Mouse (Mus musculus) neural tube, embryonic 11.5 days (tissue): ENCODE measurements around the gene Dynll2. TPM values are rescaled to one million over a fixed set of nuclear protein-coding genes. Genes with fewer than 3 reads are reported as not detected.

Experiments
- ATAC-seq: fragments of 200-750 bp; cut with Nextera tagmentation; 2 replicates; pipeline ENCODE4 v1.8.0; 2017; ENCODE audit warnings: moderate number of reproducible peaks, mild to moderate bottlenecking, moderate TSS enrichment, moderate library complexity; ENCODE audit not compliant: insufficient read depth, low FRiP score, low TSS enrichment
- DNase-seq: peaks from one replicate; pipeline ENCODE4 v3.0.0-alpha.2; 2015; ENCODE audit warnings: low spot score
- H3K27ac ChIP-seq: fragments of 300-500 bp; sonication (generic); 2 replicates; pipeline ENCODE4 v1.5.1; 2014; ENCODE audit warnings: low read depth, mild to moderate bottlenecking, low read length
- H3K27me3 ChIP-seq: fragments of 300-500 bp; sonication (generic); 2 replicates; pipeline ENCODE4 v1.6.1; 2014; ENCODE audit warnings: mild to moderate bottlenecking, low read length, mixed read lengths; ENCODE audit not compliant: control insufficient read depth, insufficient read depth
- H3K36me3 ChIP-seq: fragments of 300-500 bp; sonication (generic); 2 replicates; pipeline ENCODE4 v1.6.1; 2014; ENCODE audit warnings: mild to moderate bottlenecking, low read length, moderate library complexity, mixed read lengths; ENCODE audit not compliant: control insufficient read depth, insufficient read depth
- H3K4me1 ChIP-seq: fragments of 300-500 bp; sonication (generic); 2 replicates; pipeline ENCODE4 v1.6.1; 2014; ENCODE audit warnings: low read length, mixed read lengths; ENCODE audit not compliant: control insufficient read depth, insufficient read depth
- H3K4me2 ChIP-seq: fragments of 300-500 bp; sonication (generic); 2 replicates; pipeline ENCODE4 v1.6.1; 2014; ENCODE audit warnings: low read depth, mild to moderate bottlenecking, moderate library complexity
- H3K4me3 ChIP-seq: fragments of 300-500 bp; sonication (generic); 2 replicates; pipeline ENCODE4 v1.5.1; 2014; ENCODE audit warnings: low read depth, low read length
- H3K9ac ChIP-seq: fragments of 300-500 bp; sonication (generic); 2 replicates; pipeline ENCODE4 v1.6.1; 2014; ENCODE audit warnings: mild to moderate bottlenecking, low read length
- H3K9me3 ChIP-seq: fragments of 300-500 bp; sonication (generic); 2 replicates; pipeline ENCODE4 v1.6.1; 2016; ENCODE audit warnings: low read length; ENCODE audit not compliant: control insufficient read depth
- WGBS: fragments of 180-500 bp; shearing (Covaris S2); extraction: QIAGEN DNeasy Blood & Tissue Kit; methylation state at CpG from one replicate; pipeline ENCODE4 v1.1.7; 2014; 5-methylcytosine and 5-hydroxymethylcytosine counted together
- polyA plus RNA-seq: library from polyadenylated mRNA; unstranded; fragments of >200 nt; fragmentation: Nextera tagmentation; extraction: Ambion mirVana; gene quantifications from 2 replicates; pipeline ENCODE4 v1.2.1, GENCODE M21; 2014

Gene Dynll2
- polyA plus RNA-seq, 1 experiment from 2014 or later = 22.9 TPM

- WGBS = 66% methylated on average over 3 of the region's 3 CpGs
- no peak for ATAC-seq
These were observed 22.0 kb downstream of the Dynll2 start for GRCm38 (mm10) chr11:87965293-87965692.

DNA sequence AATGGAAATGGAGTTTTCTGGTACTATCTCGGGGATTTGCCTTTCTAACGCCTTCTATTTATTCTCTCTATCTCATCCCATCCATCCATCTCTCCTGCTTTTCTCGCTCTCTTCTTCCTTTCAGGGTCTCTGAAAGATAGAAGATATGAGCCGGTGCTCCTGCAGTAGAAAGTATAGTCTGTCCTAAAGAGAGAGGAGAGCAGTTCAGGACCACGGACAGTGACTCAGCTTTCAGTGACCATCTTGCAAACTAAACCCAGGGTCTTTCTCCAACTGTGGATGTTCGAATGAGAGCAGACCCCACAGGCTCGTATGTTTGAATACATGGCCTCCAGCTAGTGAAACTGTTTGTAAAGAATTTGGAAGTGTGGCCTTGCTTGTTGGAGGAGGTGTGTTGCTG, 30.3 kb downstream of the Dynll2 start:
- 45% methylated on average over 7 of the region's 7 CpGs for WGBS
- no peaks in the 10 kb centered on the region for H3K4me1 ChIP-seq
- ATAC-seq = no peak
- no peaks in the 10 kb centered on the region for H3K9me3 ChIP-seq
- H3K27ac ChIP-seq = no peak overlapping the region
- H3K27me3 ChIP-seq = no peaks in the 10 kb centered on the region
- H3K4me2 ChIP-seq = no peak overlapping the region
- peak; percentile 35 for DNase-seq
- H3K36me3 ChIP-seq = no peaks in the 10 kb centered on the region
- no peak overlapping the region for H3K9ac ChIP-seq
- no peak overlapping the region for H3K4me3 ChIP-seq

More at GRCm38 (mm10) chr11:87965293-87965692, 22.0 kb downstream of the Dynll2 start:
- Histone ChIP-seq H3K4me2 (no peak overlapping the region), H3K4me1 (no peaks in the 10 kb centered on the region), H3K4me3 (no peak overlapping the region), H3K27me3 (no peaks in the 10 kb centered on the region), H3K36me3 (no peaks in the 10 kb centered on the region), H3K9me3 (no peaks in the 10 kb centered on the region), H3K9ac (no peak overlapping the region), H3K27ac (no peak overlapping the region)
- no peak for DNase-seq

- Histone ChIP-seq H3K4me1 (no peaks in the 10 kb centered on the region), H3K27me3 (no peaks in the 10 kb centered on the region), H3K4me3 (no peak overlapping the region), H3K36me3 (no peaks in the 10 kb centered on the region), H3K27ac (no peak overlapping the region), H3K9me3 (no peaks in the 10 kb centered on the region), H3K4me2 (no peak overlapping the region), H3K9ac (no peak overlapping the region)
- 10% methylated on average over 1 of the region's 1 CpGs for WGBS
- DNase-seq (peak; percentile 48), ATAC-seq (no peak)
These were observed 32.2 kb downstream of the Dynll2 start for GRCm38 (mm10) chr11:87955144-87955543.

GRCm38 (mm10) chr11:87949990-87950389, 37.3 kb downstream of the Dynll2 start:
- H3K9me3 ChIP-seq = no peaks in the 10 kb centered on the region
- H3K27me3 ChIP-seq = no peaks in the 10 kb centered on the region
- no peak overlapping the region for H3K4me3 ChIP-seq
- DNase-seq = peak; percentile 45
- H3K9ac ChIP-seq = no peak overlapping the region
- 4% methylated on average over 2 of the region's 2 CpGs for WGBS
- ATAC-seq = no peak
- H3K4me1 ChIP-seq = no peaks in the 10 kb centered on the region
- no peak overlapping the region for H3K27ac ChIP-seq
- H3K36me3 ChIP-seq = no peaks in the 10 kb centered on the region
- H3K4me2 ChIP-seq = no peak overlapping the region

DNA sequence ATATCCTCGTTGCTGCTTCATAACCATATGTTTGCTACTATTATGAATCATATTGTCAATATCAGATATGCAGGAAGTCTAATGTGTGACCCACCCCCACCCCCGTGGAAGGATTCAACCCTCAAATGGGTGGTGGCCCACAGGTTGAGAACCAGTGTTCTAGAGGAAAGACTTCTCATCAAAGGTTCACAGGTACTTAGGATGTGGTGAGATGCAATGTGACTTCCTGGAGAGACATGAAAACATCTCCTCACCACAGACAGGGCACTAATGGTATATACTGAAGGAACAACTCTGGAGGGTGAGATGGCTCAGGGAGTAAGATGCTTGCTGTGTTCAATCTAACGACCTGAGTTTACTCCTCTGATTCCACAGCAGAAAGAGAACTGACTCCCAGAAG, 51.9 kb downstream of the Dynll2 start:
- no peak overlapping the region for H3K4me3 ChIP-seq
- whole genome bisulfite sequencing = 72% methylated on average over 3 of the region's 3 CpGs
- ATAC-seq = no peak

DNA sequence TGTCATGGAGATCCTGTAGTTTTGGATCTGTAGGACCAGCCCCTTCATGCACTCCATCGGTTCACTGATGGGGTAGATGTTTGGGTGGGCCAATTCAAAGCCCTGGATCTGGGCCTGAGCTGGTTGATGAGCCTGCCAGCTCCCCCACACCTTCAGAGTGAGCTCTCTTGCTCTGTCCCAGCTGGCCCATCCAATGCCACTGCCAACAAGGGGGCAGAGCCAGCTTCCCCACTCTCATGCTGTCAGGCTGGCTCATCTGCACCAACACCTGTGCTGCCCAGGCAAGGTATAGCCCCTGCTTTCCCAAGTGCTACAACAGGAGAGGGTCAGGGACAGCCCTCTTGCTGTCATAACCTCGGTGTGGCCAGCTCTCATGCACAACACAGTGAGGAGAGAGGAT, 53.6 kb downstream of the Dynll2 start:
- Histone ChIP-seq H3K27me3 (no peaks in the 10 kb centered on the region), H3K4me1 (no peaks in the 10 kb centered on the region), H3K4me2 (no peak overlapping the region), H3K9ac (no peak overlapping the region), H3K27ac (no peak overlapping the region), H3K9me3 (no peaks in the 10 kb centered on the region), H3K4me3 (no peak overlapping the region), H3K36me3 (no peaks in the 10 kb centered on the region)
- WGBS = 72% methylated on average over 2 of the region's 2 CpGs
- no peak for DNase-seq
- ATAC-seq = no peak

More for the DNA sequence above, 51.9 kb downstream of the Dynll2 start:
- Histone ChIP-seq H3K27ac (no peak overlapping the region), H3K9me3 (no peaks in the 10 kb centered on the region), H3K9ac (no peak overlapping the region), H3K4me1 (no peaks in the 10 kb centered on the region), H3K4me2 (no peak overlapping the region), H3K27me3 (no peaks in the 10 kb centered on the region), H3K36me3 (no peaks in the 10 kb centered on the region)
- DNase-seq = no peak

- H3K36me3 ChIP-seq = no peaks in the 10 kb centered on the region
- H3K27me3 ChIP-seq = no peaks in the 10 kb centered on the region
- ATAC-seq = no peak
- no peak overlapping the region for H3K9ac ChIP-seq
- H3K4me3 ChIP-seq = no peak overlapping the region
- no peak overlapping the region for H3K27ac ChIP-seq
- H3K9me3 ChIP-seq = no peaks in the 10 kb centered on the region
- no peak for DNase-seq
- H3K4me1 ChIP-seq = no peaks in the 10 kb centered on the region
- 84% methylated on average over 2 of the region's 2 CpGs for WGBS
- no peak overlapping the region for H3K4me2 ChIP-seq
These were observed 57.0 kb downstream of the Dynll2 start for GRCm38 (mm10) chr11:87930348-87930747.

Other genes with a start within 250 kb of the Dynll2 start
- gene Supt4a, start 250.0 kb downstream of the Dynll2 start, polyA plus RNA-seq = 155 and 162 TPM in 2 replicates
- 5.4 and 6.0 TPM in 2 replicates for gene Tspoap1, start 227.0 kb downstream of the Dynll2 start, polyA plus RNA-seq
- 6.0 and 7.7 TPM in 2 replicates for gene Mpo, start 194.0 kb downstream of the Dynll2 start, polyA plus RNA-seq
- gene Lpo, start 159.2 kb downstream of the Dynll2 start, polyA plus RNA-seq = 0.20 and 0.58 TPM in 2 replicates
- 11.6 and 12.2 TPM in 2 replicates for gene Mks1, start 134.3 kb downstream of the Dynll2 start, polyA plus RNA-seq
- gene Epx, start 112.0 kb downstream of the Dynll2 start, polyA plus RNA-seq = 0.08 TPM in 1 of 2 replicates, not detected in the other
- gene Olfr462, start 95.3 kb downstream of the Dynll2 start, polyA plus RNA-seq = not detected in 2 replicates
- gene Olfr463, start 90.1 kb downstream of the Dynll2 start, polyA plus RNA-seq = not detected in 2 replicates
- not detected in 2 replicates for gene Olfr464, start 66.6 kb downstream of the Dynll2 start, polyA plus RNA-seq
- 488 and 497 TPM in 2 replicates for gene Srsf1, start 59.8 kb upstream of the Dynll2 start, polyA plus RNA-seq
- gene Vezf1, start 80.7 kb upstream of the Dynll2 start, polyA plus RNA-seq = 76.2 and 78.4 TPM in 2 replicates
- 18.2 and 21.3 TPM in 2 replicates for gene Cuedc1, start 110.5 kb upstream of the Dynll2 start, polyA plus RNA-seq
- 76.3 and 85.5 TPM in 2 replicates for gene Mrps23, start 216.9 kb upstream of the Dynll2 start, polyA plus RNA-seq